In the genomic region with DNA sequence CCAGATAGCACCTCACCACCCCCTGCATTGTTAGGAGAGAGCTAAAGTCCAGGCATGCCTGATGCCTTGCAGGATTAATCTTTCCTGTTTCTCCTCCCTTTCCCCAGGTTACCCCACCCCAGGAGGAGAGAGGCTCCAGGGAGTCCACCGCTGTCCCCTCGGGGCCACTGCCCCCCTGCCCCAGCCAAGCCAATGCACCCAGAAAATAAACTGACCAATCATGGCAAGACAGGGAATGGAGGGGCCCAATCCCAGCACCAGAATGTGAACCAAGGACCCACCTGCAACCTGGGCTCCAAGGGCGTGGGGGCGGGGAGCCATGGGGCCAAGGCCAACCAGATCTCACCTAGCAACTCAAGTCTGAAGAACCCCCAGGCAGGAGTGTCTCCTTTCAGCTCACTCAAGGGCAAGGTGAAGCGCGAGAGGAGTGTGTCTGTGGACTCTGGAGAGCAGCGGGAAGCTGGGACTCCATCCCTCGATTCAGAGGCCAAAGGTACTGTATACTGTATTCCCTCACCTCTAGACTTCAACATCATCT, we compare ENCODE assay signal across 9 mouse cellular contexts. TPM values are rescaled to one million over a fixed set of nuclear protein-coding genes. Genes with fewer than 3 reads are reported as not detected.
DNase-seq lines count a peak whose midpoint lies in the region; ATAC-seq and TF ChIP-seq lines count a peak whose summit lies in the region.
"Had no signal": no experiment of that assay in that cellular context is flagged by ENCODE, and none has a peak within 500 bp of the region (broad histone marks: within the 10 kb centered on the region; RNA-seq: fewer than 3 reads in every experiment).

No protein-coding gene starts in this region.

- H3K4me2 ChIP-seq in midbrain, embryonic 11.5 days, result no peak overlapping the region
- 0 out of 2 replicates have a peak overlapping the region, but pooled peaks have one; percentile 89 for H3K4me2 ChIP-seq in forebrain, postnatal 0 days (ENCODE audit: low read depth)
- peak overlapping the region; percentile 87 for H3K4me2 ChIP-seq in stomach, embryonic 15.5 days

- DNase-seq in midbrain, embryonic 10.5 days (ENCODE audit: low spot score), result no peak
- no peak for DNase-seq in midbrain, embryonic 11.5 days (ENCODE audit: low spot score, missing footprints)
- no peak for DNase-seq in forebrain, postnatal 0 days
- DNase-seq in kidney, postnatal 10 days, result peak; percentile 30
- DNase-seq in thymus, postnatal 25 days, result no peak
- DNase-seq in right cerebral cortex, postnatal 25 days, result no peak

- no peak overlapping the region for H3K27ac ChIP-seq in midbrain, embryonic 10.5 days (replicated peaks)
- H3K27ac ChIP-seq in midbrain, embryonic 11.5 days (ENCODE audit: low read depth, low read length), result no peak overlapping the region
- H3K27ac ChIP-seq in forebrain, postnatal 0 days (ENCODE audit: low read depth, low read length), result peak overlapping the region; percentile 85; the same call in 1 of the 2 replicates
- peak overlapping the region; percentile 94; the same call in 1 of the 2 replicates for H3K27ac ChIP-seq in stomach, embryonic 15.5 days
- H3K27ac ChIP-seq: macrophage had no signal

- no peak for TF ChIP-seq CTCF in forebrain, postnatal 0 days (IDR thresholded peaks at IDR 0.05; ENCODE audit: low read depth)

- no peak for ATAC-seq in midbrain, embryonic 11.5 days (ENCODE audit: low FRiP score)
- ATAC-seq in forebrain, postnatal 0 days, result no peak
- no peak for ATAC-seq in stomach, embryonic 15.5 days (ENCODE audit: insufficient read depth, low FRiP score, low read depth)
- no peak for ATAC-seq in megakaryocyte progenitor cell, adult 5-6 weeks (replicated peaks; ENCODE audit: poor library complexity)

- no peak overlapping the region for H3K9ac ChIP-seq in midbrain, embryonic 11.5 days (ENCODE audit: low read length)
- H3K9ac ChIP-seq in forebrain, postnatal 0 days, result 0 out of 2 replicates have a peak overlapping the region, but pooled peaks have one; percentile 61
- H3K9ac ChIP-seq in stomach, embryonic 15.5 days, result no peak overlapping the region

- no peaks in the 10 kb centered on the region for H3K9me3 ChIP-seq in midbrain, embryonic 10.5 days (replicated peaks)
- H3K9me3 ChIP-seq in midbrain, embryonic 11.5 days (ENCODE audit: control insufficient read depth, low read length), result no peaks in the 10 kb centered on the region
- H3K9me3 ChIP-seq in forebrain, postnatal 0 days (ENCODE audit: low read length), result no peaks in the 10 kb centered on the region
- H3K9me3 ChIP-seq in stomach, embryonic 15.5 days, result no peaks in the 10 kb centered on the region

- H3K27me3 ChIP-seq in midbrain, embryonic 10.5 days (ENCODE audit: low read depth, poor library complexity, severe bottlenecking), result peaks cover 42% of the 10 kb centered on the region
- H3K27me3 ChIP-seq in midbrain, embryonic 11.5 days (ENCODE audit: control insufficient read depth, insufficient read depth, low read length), result no peaks in the 10 kb centered on the region
- H3K27me3 ChIP-seq in forebrain, postnatal 0 days (ENCODE audit: insufficient read depth, low read length), result no peaks in the 10 kb centered on the region
- H3K27me3 ChIP-seq in stomach, embryonic 15.5 days (replicated peaks), result no peaks in the 10 kb centered on the region

- 0 out of 2 replicates have a peak overlapping the region, but pooled peaks have one; percentile 7 for H3K4me3 ChIP-seq in midbrain, embryonic 10.5 days
- no peak overlapping the region for H3K4me3 ChIP-seq in midbrain, embryonic 11.5 days (ENCODE audit: low read depth, low read length)
- H3K4me3 ChIP-seq in forebrain, postnatal 0 days (ENCODE audit: low read depth, low read length), result no peak overlapping the region
- 0 out of 2 replicates have a peak overlapping the region, but pooled peaks have one; percentile 2 for H3K4me3 ChIP-seq in stomach, embryonic 15.5 days (replicated peaks)

- WGBS in midbrain, embryonic 10.5 days, result 47% methylated on average over 8 of the region's 8 CpGs
- WGBS in midbrain, embryonic 11.5 days, result 44% methylated on average over 8 of the region's 8 CpGs
- WGBS in forebrain, postnatal 0 days, result 58% methylated on average over 8 of the region's 8 CpGs
- WGBS in stomach, embryonic 15.5 days, result 47% methylated on average over 8 of the region's 8 CpGs

- H3K36me3 ChIP-seq in midbrain, embryonic 10.5 days, result peaks cover 21% of the 10 kb centered on the region
- H3K36me3 ChIP-seq in midbrain, embryonic 11.5 days (ENCODE audit: control insufficient read depth, insufficient read depth, low read length), result peaks cover 3% of the 10 kb centered on the region; the same call in 1 of the 2 replicates
- peaks cover 38% of the 10 kb centered on the region for H3K36me3 ChIP-seq in forebrain, postnatal 0 days (ENCODE audit: insufficient read depth)
- peaks cover 19% of the 10 kb centered on the region for H3K36me3 ChIP-seq in stomach, embryonic 15.5 days

- H3K4me1 ChIP-seq in midbrain, embryonic 10.5 days, result peaks cover 60% of the 10 kb centered on the region
- peaks cover 31% of the 10 kb centered on the region for H3K4me1 ChIP-seq in midbrain, embryonic 11.5 days (ENCODE audit: control insufficient read depth, insufficient read depth, low read length)
- H3K4me1 ChIP-seq in forebrain, postnatal 0 days (ENCODE audit: insufficient read depth), result peaks cover 23% of the 10 kb centered on the region
- peaks cover 62% of the 10 kb centered on the region for H3K4me1 ChIP-seq in stomach, embryonic 15.5 days

RNA-seq across cellular contexts. Expression of gene Bcl9l, which starts 18.1 kb away (rescaled TPM):
- 3.9 and 4.7 TPM in 2 replicates for polyA plus RNA-seq in midbrain, embryonic 10.5 days (2016; fragmentation: Nextera tagmentation; extraction: Ambion mirVana)
- 5.6 and 6.4 TPM in 2 replicates for polyA plus RNA-seq in midbrain, embryonic 11.5 days (2014; fragmentation: Nextera tagmentation; extraction: Ambion mirVana)
- 29.2 and 38.7 TPM in 2 replicates for total RNA-seq in forebrain, postnatal 0 days (2014; rRNA removed)
- 9.3 and 13.0 TPM in 2 replicates for polyA plus RNA-seq in forebrain, postnatal 0 days (2015; fragmentation: Nextera tagmentation; extraction: Ambion mirVana)
- polyA plus RNA-seq in stomach, embryonic 15.5 days (2015; fragmentation: Nextera tagmentation; extraction: Ambion mirVana), result 12.0 and 12.1 TPM in 2 replicates
- total RNA-seq in megakaryocyte progenitor cell, adult 5-6 weeks (2015), result 4.3 and 4.5 TPM in 2 replicates
- total RNA-seq in megakaryocyte progenitor cell, adult 5-6 weeks (2017), result 1.6 and 1.8 TPM in 2 replicates

RNA-seq across cellular contexts. Expression of gene Upk2, which starts 45.9 kb away (rescaled TPM):
- polyA plus RNA-seq in midbrain, embryonic 10.5 days (2016; fragmentation: Nextera tagmentation; extraction: Ambion mirVana), result not detected in 2 replicates
- not detected in 2 replicates for polyA plus RNA-seq in midbrain, embryonic 11.5 days (2014; fragmentation: Nextera tagmentation; extraction: Ambion mirVana)
- total RNA-seq in forebrain, postnatal 0 days (2014; rRNA removed), result not detected in 2 replicates
- not detected in 2 replicates for polyA plus RNA-seq in forebrain, postnatal 0 days (2015; fragmentation: Nextera tagmentation; extraction: Ambion mirVana)
- 18.2 and 26.2 TPM in 2 replicates for polyA plus RNA-seq in stomach, embryonic 15.5 days (2015; fragmentation: Nextera tagmentation; extraction: Ambion mirVana)
- total RNA-seq in megakaryocyte progenitor cell, adult 5-6 weeks (2015), result not detected in 2 replicates
- not detected in 2 replicates for total RNA-seq in megakaryocyte progenitor cell, adult 5-6 weeks (2017)
- polyA plus RNA-seq: macrophage had no signal

RNA-seq across cellular contexts. Expression of gene Foxr1, which starts 59.8 kb away (rescaled TPM):
- not detected in 2 replicates for polyA plus RNA-seq in midbrain, embryonic 10.5 days (2016; fragmentation: Nextera tagmentation; extraction: Ambion mirVana)
- polyA plus RNA-seq in midbrain, embryonic 11.5 days (2014; fragmentation: Nextera tagmentation; extraction: Ambion mirVana), result not detected in 2 replicates
- total RNA-seq in forebrain, postnatal 0 days (2014; rRNA removed), result not detected in 2 replicates
- not detected in 2 replicates for polyA plus RNA-seq in forebrain, postnatal 0 days (2015; fragmentation: Nextera tagmentation; extraction: Ambion mirVana)
- not detected in 2 replicates for polyA plus RNA-seq in stomach, embryonic 15.5 days (2015; fragmentation: Nextera tagmentation; extraction: Ambion mirVana)
- total RNA-seq in megakaryocyte progenitor cell, adult 5-6 weeks (2015), result not detected in 2 replicates
- not detected in 2 replicates for total RNA-seq in megakaryocyte progenitor cell, adult 5-6 weeks (2017)
- polyA plus RNA-seq: macrophage had no signal

Comparison
In these comparisons a context has a peak if more than half of its experiments do, and no peak if none do; other contexts are left out.
1. H3K4me3 ChIP-seq: peak in midbrain, embryonic 10.5 days (single experiment) and stomach, embryonic 15.5 days (single experiment); none in midbrain, embryonic 11.5 days (single experiment) and forebrain, postnatal 0 days (single experiment).
2. H3K27ac ChIP-seq: peak in forebrain, postnatal 0 days (single experiment) and stomach, embryonic 15.5 days (single experiment); none in midbrain, embryonic 10.5 days (single experiment) and midbrain, embryonic 11.5 days (single experiment).
3. RNA of gene Upk2, which starts 45.9 kb away (polyA plus RNA-seq): 18.2 to 26.2 TPM in stomach, embryonic 15.5 days; not detected in forebrain, postnatal 0 days, not detected in midbrain, embryonic 11.5 days and not detected in midbrain, embryonic 10.5 days; every median in the first group is over 10 times any median in the second.